Mouse (Mus musculus) embryonic stem cell, embryonic (primary cell): ENCODE results near the gene Nav2.

Experiments used
- CTCF ChIA-PET, 4 experiments: fragments of 300-600 bp in 2 of 4; fragments of 350-600 bp in 2 of 4; sonication (Branson Sonifier 250); formaldehyde crosslinking; loops; one replicate each; lab custom pipeline; 2022; ENCODE audit warnings: inconsistent platforms in 2 of 4; lab: Charles Lee
- POLR2A ChIA-PET, 4 experiments: fragments of 300-600 bp in 2 of 4; fragments of 350-600 bp in 2 of 4; sonication (Branson Sonifier 250); formaldehyde crosslinking; loops; one replicate each; lab custom pipeline; 2022; ENCODE audit warnings: antibody characterized with exemption in 4 of 4, inconsistent platforms in 1 of 4; lab: Charles Lee

Gene Nav2

GRCm38 (mm10) chr7:49337710-49338109 lies 429.2 kb downstream of the Nav2 start:
- ChIA-PET POLR2A (interaction anchor here in 3 of 4 experiments (0.6 to 1.8 kb wide), 4 partner anchors 9 to 11 kb away, joined by 3 to 9 read pairs (median 4); no protein-coding TSS in a partner anchor), CTCF (interaction anchor here in 1 of 4 experiments (0.5 kb wide), 1 partner anchor 182 kb away, joined by 3 read pairs; no protein-coding TSS in a partner anchor)

GRCm38 (mm10) chr7:49339953-49340352 lies 431.4 kb downstream of the Nav2 start:
- ChIA-PET CTCF (no interaction called here), POLR2A (no interaction called here)

GRCm38 (mm10) chr7:49341151-49341918 lies 432.8 kb downstream of the Nav2 start:
- CTCF ChIA-PET: interaction anchor here in 1 of 4 experiments (0.5 to 1.5 kb wide), 3 partner anchors 83 to 207 kb away, joined by 3 to 6 read pairs (median 5); no protein-coding TSS in a partner anchor
- POLR2A ChIA-PET: interaction anchor here in 1 of 4 experiments (1.0 to 1.5 kb wide), 3 partner anchors 15 to 111 kb away, joined by 3 to 7 read pairs (median 3); no protein-coding TSS in a partner anchor

- ChIA-PET POLR2A (interaction anchor here in 2 of 4 experiments (0.6 to 1.5 kb wide), 10 partner anchors 13 to 111 kb away, joined by 3 to 7 read pairs (median 3); no protein-coding TSS in a partner anchor), CTCF (interaction anchor here in 3 of 4 experiments (0.5 to 1.5 kb wide), 10 partner anchors 35 to 208 kb away, joined by 3 to 6 read pairs (median 4); no protein-coding TSS in a partner anchor)
Observed at GRCm38 (mm10) chr7:49341919-49342529, 433.5 kb downstream of the Nav2 start.

- POLR2A ChIA-PET: interaction anchor here in 2 of 4 experiments (0.6 to 1.8 kb wide), 12 partner anchors 12 to 110 kb away, joined by 3 to 7 read pairs (median 3); no protein-coding TSS in a partner anchor
- CTCF ChIA-PET: interaction anchor here (0.5 to 1.5 kb wide), 13 partner anchors 35 to 525 kb away, joined by 3 to 6 read pairs (median 3); no protein-coding TSS in a partner anchor
Observed at GRCm38 (mm10) chr7:49342556-49343080, 434.1 kb downstream of the Nav2 start.

GRCm38 (mm10) chr7:49343081-49343600 lies 434.6 kb downstream of the Nav2 start:
- ChIA-PET CTCF (interaction anchor here in 3 of 4 experiments (0.5 to 1.5 kb wide), 7 partner anchors 36 to 524 kb away, joined by 3 to 6 read pairs (median 3); no protein-coding TSS in a partner anchor), POLR2A (interaction anchor here in 2 of 4 experiments (0.5 to 1.8 kb wide), 12 partner anchors 12 to 437 kb away, joined by 3 to 7 read pairs (median 3); no protein-coding TSS in a partner anchor)

GRCm38 (mm10) chr7:49343752-49344484 lies 435.4 kb downstream of the Nav2 start:
- POLR2A ChIA-PET: interaction anchor here in 3 of 4 experiments (0.5 to 1.9 kb wide), 7 partner anchors 9 to 438 kb away, joined by 3 to 7 read pairs (median 4); no protein-coding TSS in a partner anchor
- CTCF ChIA-PET: interaction anchor here in 1 of 4 experiments (0.6 to 0.8 kb wide), 2 partner anchors 37 to 524 kb away, joined by 3 to 4 read pairs; no protein-coding TSS in a partner anchor

GRCm38 (mm10) chr7:49347338-49348272 lies 439.1 kb downstream of the Nav2 start:
- ChIA-PET CTCF (interaction anchor here in 1 of 4 experiments (1.0 to 1.7 kb wide), 3 partner anchors 98 to 214 kb away, joined by 3 to 4 read pairs (median 3); no protein-coding TSS in a partner anchor), POLR2A (interaction anchor here in 3 of 4 experiments (0.7 to 4.2 kb wide), 36 partner anchors 9 to 466 kb away, joined by 3 to 24 read pairs (median 4); partner anchors contain the start of gene E2f8 (in 1 of the 3))

- POLR2A ChIA-PET: interaction anchor here in 3 of 4 experiments (0.6 to 4.2 kb wide), 30 partner anchors 10 to 467 kb away, joined by 3 to 24 read pairs (median 4); partner anchors contain the start of gene E2f8 (in 1 of the 3)
Observed at GRCm38 (mm10) chr7:49348636-49349035, 440.1 kb downstream of the Nav2 start.

GRCm38 (mm10) chr7:49350321-49351007 lies 441.9 kb downstream of the Nav2 start:
- ChIA-PET CTCF (interaction anchor here in 1 of 4 experiments (0.6 to 1.1 kb wide), 2 partner anchors 50 to 106 kb away, joined by 5 to 7 read pairs; no protein-coding TSS in a partner anchor), POLR2A (interaction anchor here in 3 of 4 experiments (0.7 to 4.2 kb wide), 13 partner anchors 9 to 575 kb away, joined by 3 to 24 read pairs (median 4); no protein-coding TSS in a partner anchor)

More at GRCm38 (mm10) chr7:49348636-49349035, 440.1 kb downstream of the Nav2 start:
- CTCF ChIA-PET: interaction anchor here in 3 of 4 experiments (0.6 to 1.7 kb wide), 5 partner anchors 20 to 108 kb away, joined by 3 to 7 read pairs (median 4); no protein-coding TSS in a partner anchor

GRCm38 (mm10) chr7:49351596-49352258 lies 443.2 kb downstream of the Nav2 start:
- ChIA-PET POLR2A (interaction anchor here in 1 of 4 experiments (1.9 kb wide), 1 partner anchor 20 kb away, joined by 5 read pairs; no protein-coding TSS in a partner anchor), CTCF (no interaction called here)

- ChIA-PET POLR2A (interaction anchor here in 1 of 4 experiments (4.9 kb wide), 1 partner anchor 9 kb away, joined by 24 read pairs; no protein-coding TSS in a partner anchor), CTCF (interaction anchor here in 1 of 4 experiments (0.7 kb wide), 1 partner anchor 14 kb away, joined by 4 read pairs; no protein-coding TSS in a partner anchor)
Observed at GRCm38 (mm10) chr7:49357441-49358165, 449.1 kb downstream of the Nav2 start.

- ChIA-PET POLR2A (interaction anchor here in 1 of 4 experiments (4.9 kb wide), 1 partner anchor 11 kb away, joined by 24 read pairs; no protein-coding TSS in a partner anchor), CTCF (interaction anchor here in 2 of 4 experiments (0.5 to 0.9 kb wide), 4 partner anchors 35 to 465 kb away, joined by 3 to 12 read pairs (median 3); no protein-coding TSS in a partner anchor)
Observed at GRCm38 (mm10) chr7:49359120-49359519, 450.6 kb downstream of the Nav2 start.
